Mouse (Mus musculus): ENCODE measurements around the gene Fam216b.

Gene Fam216b

DNA sequence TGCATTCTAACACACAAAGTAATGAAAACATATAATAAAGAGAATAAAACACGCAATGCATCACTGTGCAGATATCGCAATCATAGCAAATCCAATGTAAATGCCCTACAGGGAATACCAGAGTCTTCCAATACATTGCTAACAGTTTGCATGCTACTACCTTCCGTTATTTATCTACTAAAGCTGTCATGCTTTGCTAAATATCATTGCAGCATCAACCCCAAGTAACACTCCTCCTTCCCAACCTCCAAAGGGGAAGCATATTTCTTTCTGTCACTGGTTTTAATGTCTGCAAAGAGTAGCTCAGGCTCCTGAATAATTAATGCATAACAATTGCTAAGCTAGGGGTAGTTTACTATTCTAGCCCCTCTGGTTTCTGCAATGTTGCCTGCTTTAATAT, 40.5 kb downstream of the Fam216b start:
- no peak for DNase-seq (ENCODE audit: extremely low read depth, low read depth, low spot score)

DNA sequence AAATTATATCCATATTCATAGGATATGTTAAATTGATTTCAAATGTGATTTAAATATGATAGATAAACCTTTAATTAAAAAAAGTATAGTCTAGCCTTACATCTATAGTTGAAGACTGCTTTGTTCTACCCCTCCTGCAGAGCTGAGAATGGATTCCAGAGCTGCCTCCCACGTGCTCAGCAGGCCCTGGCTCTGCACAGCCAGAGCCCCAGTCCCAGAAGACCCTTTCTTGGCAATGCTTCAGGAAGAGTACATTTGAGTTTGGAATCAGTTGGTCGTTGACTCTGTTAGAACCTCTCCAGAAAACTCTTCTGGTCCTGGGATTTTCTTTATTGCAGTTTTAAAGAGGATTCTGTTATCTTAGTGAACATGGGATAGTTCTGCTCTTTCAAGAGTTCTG, 45.7 kb downstream of the Fam216b start:
- no peak for DNase-seq (ENCODE audit: extremely low read depth, low read depth, low spot score)

DNA sequence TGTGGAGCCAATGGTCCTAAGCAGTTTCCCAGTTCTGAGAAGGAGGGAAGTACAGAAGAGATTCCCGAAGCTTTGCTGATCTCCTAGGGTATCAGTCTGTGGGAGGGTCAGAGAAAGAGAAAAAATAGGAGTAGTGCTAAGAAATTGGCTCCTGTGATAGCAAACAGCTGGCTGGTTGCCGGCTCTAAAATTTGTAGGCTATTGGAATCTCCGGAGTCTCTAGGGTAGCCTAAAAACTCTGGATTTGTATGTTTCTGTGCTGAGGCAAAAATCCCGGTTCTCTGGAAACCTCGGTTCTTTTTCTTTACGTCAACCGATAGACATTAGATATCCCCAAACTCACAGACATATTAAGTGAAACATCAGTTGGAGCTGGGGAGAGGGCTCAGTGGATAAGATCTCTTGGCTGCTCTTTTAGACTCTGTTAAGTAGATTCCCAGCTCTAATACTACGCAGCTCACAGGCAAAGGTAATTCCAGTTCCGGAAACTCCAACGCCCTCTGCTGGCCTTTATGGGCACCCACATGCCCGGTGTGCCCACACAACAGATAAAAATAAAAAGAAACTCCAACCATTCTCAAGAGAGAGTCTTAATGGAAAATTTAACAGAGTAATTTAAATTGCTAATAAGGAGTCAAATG, 46.8 kb downstream of the Fam216b start:
- DNase-seq (ENCODE audit: extremely low read depth, low read depth, low spot score), result no peak

DNA sequence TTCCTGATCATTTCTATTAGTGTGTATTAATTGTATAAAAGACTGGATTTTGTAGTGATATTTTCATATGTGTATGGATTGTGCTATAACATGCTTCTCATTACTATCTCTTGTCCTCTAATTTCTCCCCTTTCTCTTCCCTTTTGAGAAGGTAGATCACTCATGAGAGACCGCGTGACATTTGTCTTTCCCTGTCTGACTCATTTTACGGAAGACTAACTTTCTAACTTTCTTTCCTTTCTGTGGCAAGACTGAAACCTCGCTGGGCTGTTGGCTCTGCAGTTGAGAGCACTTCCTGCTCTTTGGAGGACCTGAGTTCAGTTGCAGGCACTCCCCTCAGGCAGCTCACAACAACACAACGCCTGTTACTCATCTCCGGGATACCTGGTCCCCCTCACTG, 48.2 kb downstream of the Fam216b start:
- DNase-seq (ENCODE audit: extremely low read depth, low read depth, low spot score), result no peak

DNA sequence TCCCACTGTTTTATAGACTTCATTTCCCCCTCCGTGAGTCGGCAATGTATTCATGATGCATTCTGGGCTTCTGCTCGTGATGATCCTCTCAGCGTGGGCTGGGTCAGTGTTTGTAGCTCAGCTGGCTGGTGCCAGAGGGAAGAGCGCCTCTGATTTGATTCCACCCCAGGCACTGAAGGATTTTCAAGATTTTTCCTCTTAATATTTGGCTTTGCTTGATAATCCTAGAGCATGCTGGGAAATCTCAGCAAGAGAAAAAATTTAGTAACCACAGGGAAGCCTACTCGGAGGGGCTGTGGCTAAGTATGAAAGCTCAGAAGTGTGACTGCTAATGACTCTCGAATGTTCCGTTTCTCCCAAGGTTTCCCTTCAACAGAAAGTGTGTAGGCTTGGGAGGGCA, 49.9 kb downstream of the Fam216b start:
- no peak for DNase-seq (ENCODE audit: extremely low read depth, low read depth, low spot score)
